Mouse (Mus musculus) hindbrain, postnatal 0 days (tissue): ENCODE results near the gene Cacna2d1. TPM values are rescaled to one million over a fixed set of nuclear protein-coding genes. Genes with fewer than 3 reads are reported as not detected.

Experiments
- ATAC-seq: fragments of 200-750 bp; cut with Nextera tagmentation; 2 replicates; pipeline ENCODE4 v1.8.0; 2017; ENCODE audit warnings: mild to moderate bottlenecking, moderate TSS enrichment, moderate library complexity
- DNase-seq: peaks from one replicate; pipeline ENCODE4 v3.0.0-alpha.2; 2015; ENCODE audit warnings: low spot score
- H3K27ac ChIP-seq: fragments of 300-500 bp; sonication (generic); 2 replicates; pipeline ENCODE4 v1.5.1; 2014; ENCODE audit warnings: mild to moderate bottlenecking
- H3K27me3 ChIP-seq: fragments of 300-500 bp; sonication (generic); 2 replicates; pipeline ENCODE4 v1.6.1; 2014; ENCODE audit warnings: low read length, mixed read lengths; ENCODE audit not compliant: insufficient read depth
- H3K36me3 ChIP-seq: fragments of 300-500 bp; sonication (generic); 2 replicates; pipeline ENCODE4 v1.6.1; 2014; ENCODE audit warnings: low read length, mixed read lengths; ENCODE audit not compliant: insufficient read depth
- H3K4me1 ChIP-seq: fragments of 300-500 bp; sonication (generic); 2 replicates; pipeline ENCODE4 v1.6.1; 2014; ENCODE audit warnings: antibody characterized with exemption, low read length, mixed read lengths; ENCODE audit not compliant: insufficient read depth
- H3K4me2 ChIP-seq: fragments of 300-500 bp; sonication (generic); 2 replicates; pipeline ENCODE4 v1.6.1; 2014; ENCODE audit warnings: low read depth, mild to moderate bottlenecking, low read length, moderate library complexity, mixed read lengths
- H3K4me3 ChIP-seq: fragments of 300-500 bp; sonication (generic); 2 replicates; pipeline ENCODE4 v1.5.1; 2014; ENCODE audit warnings: low read length
- H3K9ac ChIP-seq: fragments of 300-500 bp; sonication (generic); replicated peaks from 2 replicates; pipeline ENCODE4 v1.6.1; 2014; ENCODE audit warnings: mild to moderate bottlenecking, low read length, moderate library complexity, mixed read lengths
- H3K9me3 ChIP-seq: fragments of 300-500 bp; sonication (generic); 2 replicates; pipeline ENCODE4 v1.6.1; 2016; ENCODE audit warnings: low read length, mixed read lengths
- CTCF ChIP-seq: IDR thresholded peaks from 2 replicates; pipeline ENCODE4 v1.5.1; 2016; ENCODE audit warnings: antibody characterized with exemption, control low read depth, low read depth
- WGBS: fragments of 180-500 bp; shearing (Covaris S2); extraction: QIAGEN DNeasy Blood & Tissue Kit; methylation state at CpG from one replicate; pipeline ENCODE4 v1.1.7; 2014; 5-methylcytosine and 5-hydroxymethylcytosine counted together
- polyA plus RNA-seq: library from polyadenylated mRNA; unstranded; fragments of >200 nt; fragmentation: Nextera tagmentation; extraction: Ambion mirVana; gene quantifications from 2 replicates; pipeline ENCODE4 v1.2.1, GENCODE M21; 2015
- total RNA-seq: library from RNA; depleted of rRNA; stranded (reverse); fragments of >200 nt; gene quantifications from 2 replicates; pipeline ENCODE4 v1.2.3, GENCODE M21; 2014

Gene Cacna2d1
- total and polyA plus RNA-seq, 2 experiments from 2014 or later = 36.3 to 58.8 TPM

DNA sequence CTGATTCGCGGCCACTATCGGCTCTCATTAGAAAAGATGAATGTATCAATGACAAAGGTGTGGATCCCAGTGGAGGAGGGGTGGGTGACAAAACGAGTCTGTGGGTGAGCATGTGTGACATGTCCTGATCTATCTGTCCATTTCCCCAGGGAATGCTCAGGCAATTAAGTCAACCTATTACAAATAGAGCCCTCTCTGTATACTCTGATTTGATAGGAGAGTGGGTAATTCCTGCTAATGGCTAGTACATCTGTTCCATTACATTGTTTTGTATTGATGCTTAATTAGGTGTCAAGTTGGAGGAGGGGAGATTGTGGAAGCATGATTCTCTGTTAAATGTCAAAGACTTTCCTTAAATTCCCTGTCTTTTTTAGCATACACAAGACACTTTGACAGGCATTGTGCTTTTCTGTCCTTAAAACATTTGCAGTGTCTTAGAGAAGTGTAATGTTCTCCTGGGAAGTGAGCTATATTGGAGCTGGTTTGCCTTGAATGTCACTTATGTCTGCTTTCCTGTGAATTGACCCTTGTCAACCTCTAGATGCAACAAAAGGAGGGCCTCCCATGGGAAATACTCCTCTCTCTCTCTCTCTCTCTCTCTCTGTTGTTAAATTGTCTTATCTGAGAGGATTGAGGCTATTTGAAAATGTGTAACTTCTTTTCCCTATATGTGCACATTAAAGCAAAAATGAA is 58.9 kb downstream of the Cacna2d1 start:
- peak; percentile 45 for DNase-seq
- ATAC-seq = peak; percentile 62; the same call in 1 of the 2 replicates
- no peak for TF ChIP-seq CTCF
- H3K27me3 ChIP-seq = no peaks in the 10 kb centered on the region
- 40% methylated on average over 4 of the region's 4 CpGs for WGBS
- H3K9me3 ChIP-seq = no peaks in the 10 kb centered on the region
- no peak overlapping the region for H3K4me3 ChIP-seq
- no peaks in the 10 kb centered on the region for H3K36me3 ChIP-seq
- no peak overlapping the region for H3K27ac ChIP-seq
- no peaks in the 10 kb centered on the region for H3K4me1 ChIP-seq
- no peak overlapping the region for H3K4me2 ChIP-seq
- no peak overlapping the region for H3K9ac ChIP-seq

DNA sequence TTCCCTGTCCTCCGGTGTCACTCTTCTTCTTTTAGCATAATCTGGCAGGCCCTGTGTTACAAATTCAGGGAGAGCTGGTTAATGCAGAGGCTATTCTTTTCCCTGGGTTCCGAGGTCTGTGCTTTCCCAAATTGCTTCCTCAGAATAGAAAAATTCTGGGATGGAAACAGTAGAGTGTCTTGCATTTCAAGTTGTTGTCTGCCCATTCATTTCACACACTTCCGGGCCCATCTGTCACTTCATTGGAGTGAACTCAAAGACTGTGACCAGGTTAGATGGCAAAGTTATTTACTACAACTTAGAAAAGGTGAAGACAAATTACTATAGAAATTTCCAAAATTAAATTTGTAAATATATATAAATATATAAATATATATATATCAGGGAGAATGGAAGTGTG is 62.7 kb downstream of the Cacna2d1 start:
- WGBS = 81% methylated on average over 3 of the region's 3 CpGs
- Histone ChIP-seq H3K4me2 (no peak overlapping the region), H3K4me3 (no peak overlapping the region), H3K9ac (no peak overlapping the region), H3K27me3 (no peaks in the 10 kb centered on the region), H3K36me3 (no peaks in the 10 kb centered on the region), H3K4me1 (no peaks in the 10 kb centered on the region), H3K27ac (no peak overlapping the region), H3K9me3 (no peaks in the 10 kb centered on the region)
- DNase-seq = no peak
- TF ChIP-seq CTCF = no peak
- no peak for ATAC-seq

DNA sequence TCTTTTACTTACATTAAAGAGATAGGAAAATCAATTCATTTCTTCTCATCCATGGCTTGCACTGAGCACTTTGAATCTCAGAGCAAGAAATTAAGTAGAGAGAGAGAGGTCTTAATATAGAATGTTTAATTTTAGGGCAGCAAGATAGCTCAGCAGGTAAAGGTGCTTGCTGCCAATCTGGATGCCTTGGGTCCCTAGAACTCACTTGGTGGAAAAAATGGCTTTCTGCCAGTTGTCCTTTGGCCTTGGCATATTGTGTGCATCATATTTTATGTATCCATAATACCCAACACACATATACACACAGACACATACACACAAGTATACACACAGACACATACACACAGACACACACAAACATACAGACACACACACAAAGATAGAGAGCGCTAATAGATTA is 63.3 kb downstream of the Cacna2d1 start:
- H3K9me3 ChIP-seq = no peaks in the 10 kb centered on the region
- no peaks in the 10 kb centered on the region for H3K36me3 ChIP-seq
- H3K27me3 ChIP-seq = no peaks in the 10 kb centered on the region
- DNase-seq = no peak
- ATAC-seq = no peak
- 95% methylated on average over 1 of the region's 1 CpGs for WGBS
- H3K4me3 ChIP-seq = no peak overlapping the region
- no peak overlapping the region for H3K27ac ChIP-seq
- no peak overlapping the region for H3K9ac ChIP-seq
- H3K4me2 ChIP-seq = no peak overlapping the region
- H3K4me1 ChIP-seq = no peaks in the 10 kb centered on the region
- no peak for TF ChIP-seq CTCF

DNA sequence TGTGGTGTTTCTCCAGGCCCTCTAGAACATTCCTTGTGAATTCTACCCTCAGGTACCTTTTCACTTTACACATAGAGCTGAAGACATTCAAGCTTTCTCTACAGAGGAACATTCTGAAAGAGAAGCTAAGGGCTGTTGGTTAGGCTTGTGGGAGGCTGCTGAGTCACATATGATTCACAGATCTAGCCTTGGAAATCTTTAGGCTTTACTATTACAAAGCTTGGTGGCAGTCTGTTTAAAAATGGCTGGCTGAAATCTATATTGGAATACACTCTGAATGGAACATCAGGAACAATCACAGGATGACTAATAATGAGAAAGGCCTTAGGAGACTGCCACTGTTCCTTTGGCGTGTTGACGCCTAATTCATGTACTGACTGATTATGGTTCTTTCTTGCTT is 66.4 kb downstream of the Cacna2d1 start:
- H3K4me1 ChIP-seq = 0 out of 2 replicates have a peak, but pooled peaks cover 7% of the 10 kb centered on the region
- no peak overlapping the region for H3K27ac ChIP-seq
- no peak overlapping the region for H3K4me2 ChIP-seq
- DNase-seq (no peak), ATAC-seq (no peak)
- WGBS = 67% methylated on average over 2 of the region's 2 CpGs
- no peaks in the 10 kb centered on the region for H3K27me3 ChIP-seq
- H3K9ac ChIP-seq = no peak overlapping the region
- H3K4me3 ChIP-seq = no peak overlapping the region
- no peak for TF ChIP-seq CTCF
- no peaks in the 10 kb centered on the region for H3K36me3 ChIP-seq
- no peaks in the 10 kb centered on the region for H3K9me3 ChIP-seq

DNA sequence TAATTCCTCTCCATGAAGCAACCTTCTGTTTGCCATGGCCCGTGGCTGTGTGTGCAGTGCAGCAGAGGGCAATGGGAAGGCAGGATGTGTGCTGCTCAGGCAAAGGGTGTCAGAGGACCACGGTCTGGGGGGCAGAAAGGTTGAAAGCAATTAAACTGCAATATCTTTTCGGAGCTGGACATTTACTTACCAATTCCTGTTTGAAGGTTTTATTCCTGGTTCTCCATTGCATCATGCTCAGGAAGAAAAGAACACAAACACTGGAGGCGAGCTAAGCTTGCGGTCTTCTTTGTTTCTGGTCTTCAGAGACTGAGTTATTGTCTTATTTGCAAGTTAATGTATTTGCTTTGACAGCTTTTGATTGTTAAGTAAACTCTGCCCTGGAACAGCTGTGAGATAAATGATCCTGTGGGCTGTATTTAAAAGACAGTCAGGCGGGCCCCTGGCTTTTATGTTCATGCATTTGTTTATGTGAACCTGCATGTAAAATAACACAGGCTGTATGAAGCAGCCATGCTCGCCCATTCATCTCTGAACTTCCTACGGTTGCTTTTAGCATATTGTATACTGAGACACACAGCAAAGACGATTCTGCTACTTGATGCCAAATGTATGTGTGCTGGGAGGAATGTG is 68.1 kb downstream of the Cacna2d1 start:
- DNase-seq (no peak), ATAC-seq (no peak)
- Histone ChIP-seq H3K27me3 (no peaks in the 10 kb centered on the region), H3K4me1 (0 out of 2 replicates have a peak, but pooled peaks cover 7% of the 10 kb centered on the region), H3K9ac (no peak overlapping the region), H3K36me3 (no peaks in the 10 kb centered on the region), H3K4me3 (no peak overlapping the region), H3K9me3 (no peaks in the 10 kb centered on the region), H3K4me2 (no peak overlapping the region), H3K27ac (no peak overlapping the region; the same call in 1 of the 2 replicates)
- TF ChIP-seq CTCF = no peak
- 23% methylated on average over 9 of the region's 9 CpGs for WGBS

DNA sequence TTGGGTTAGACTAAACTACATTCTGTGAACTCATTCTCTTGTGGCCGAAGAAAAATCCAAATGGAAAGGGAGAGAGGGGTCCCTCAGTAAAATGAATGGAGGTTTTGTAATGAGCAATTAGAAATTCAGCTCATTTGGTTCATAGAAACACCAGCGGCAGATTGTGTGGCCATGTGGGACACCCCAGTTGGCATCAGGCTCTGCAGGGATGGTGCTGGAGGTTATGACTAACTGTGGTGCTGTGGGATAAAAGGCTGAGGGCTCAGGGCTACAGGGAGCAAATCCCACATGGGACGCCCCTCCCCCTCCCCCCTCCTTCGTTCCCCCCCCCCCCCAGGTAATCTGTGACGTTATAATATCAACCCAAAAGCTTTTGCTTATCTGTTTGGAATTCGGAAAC is 69.8 kb downstream of the Cacna2d1 start:
- Histone ChIP-seq H3K27me3 (no peaks in the 10 kb centered on the region), H3K9me3 (no peaks in the 10 kb centered on the region), H3K4me2 (no peak overlapping the region), H3K4me1 (0 out of 2 replicates have a peak, but pooled peaks cover 7% of the 10 kb centered on the region), H3K36me3 (no peaks in the 10 kb centered on the region), H3K9ac (no peak overlapping the region), H3K4me3 (no peak overlapping the region), H3K27ac (no peak overlapping the region)
- 34% methylated on average over 5 of the region's 6 CpGs for WGBS
- TF ChIP-seq CTCF = no peak
- peak; percentile 63 for ATAC-seq
- peak; percentile 28 for DNase-seq

DNA sequence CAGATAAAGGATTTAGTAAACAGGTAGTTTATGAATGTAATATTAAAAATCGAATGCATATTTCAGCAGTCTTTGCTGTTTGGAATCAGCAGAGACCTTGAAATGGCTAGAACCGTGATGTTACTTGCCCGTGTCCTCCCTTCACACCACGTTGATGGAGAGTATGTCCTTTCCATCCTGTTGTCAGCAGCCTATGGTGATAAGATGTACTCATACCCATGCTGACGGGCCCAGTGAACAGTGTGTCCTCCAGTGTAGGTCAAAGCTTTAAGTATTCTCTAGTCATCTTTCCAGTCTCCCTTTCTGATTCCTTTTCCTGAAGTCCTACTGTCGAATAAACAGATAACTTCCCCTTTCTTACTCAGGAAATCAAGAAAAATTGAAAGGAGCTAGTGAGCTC is 72.5 kb downstream of the Cacna2d1 start:
- ATAC-seq = no peak
- WGBS = 89% methylated on average over 6 of the region's 6 CpGs
- Histone ChIP-seq H3K4me1 (0 out of 2 replicates have a peak, but pooled peaks cover 7% of the 10 kb centered on the region), H3K36me3 (no peaks in the 10 kb centered on the region), H3K4me2 (no peak overlapping the region), H3K27me3 (no peaks in the 10 kb centered on the region), H3K9me3 (no peaks in the 10 kb centered on the region), H3K4me3 (no peak overlapping the region), H3K9ac (no peak overlapping the region), H3K27ac (no peak overlapping the region)
- DNase-seq = no peak
- no peak for TF ChIP-seq CTCF
